Comparison of ENCODE assay signal across 8 mouse cellular contexts in the genomic region with DNA sequence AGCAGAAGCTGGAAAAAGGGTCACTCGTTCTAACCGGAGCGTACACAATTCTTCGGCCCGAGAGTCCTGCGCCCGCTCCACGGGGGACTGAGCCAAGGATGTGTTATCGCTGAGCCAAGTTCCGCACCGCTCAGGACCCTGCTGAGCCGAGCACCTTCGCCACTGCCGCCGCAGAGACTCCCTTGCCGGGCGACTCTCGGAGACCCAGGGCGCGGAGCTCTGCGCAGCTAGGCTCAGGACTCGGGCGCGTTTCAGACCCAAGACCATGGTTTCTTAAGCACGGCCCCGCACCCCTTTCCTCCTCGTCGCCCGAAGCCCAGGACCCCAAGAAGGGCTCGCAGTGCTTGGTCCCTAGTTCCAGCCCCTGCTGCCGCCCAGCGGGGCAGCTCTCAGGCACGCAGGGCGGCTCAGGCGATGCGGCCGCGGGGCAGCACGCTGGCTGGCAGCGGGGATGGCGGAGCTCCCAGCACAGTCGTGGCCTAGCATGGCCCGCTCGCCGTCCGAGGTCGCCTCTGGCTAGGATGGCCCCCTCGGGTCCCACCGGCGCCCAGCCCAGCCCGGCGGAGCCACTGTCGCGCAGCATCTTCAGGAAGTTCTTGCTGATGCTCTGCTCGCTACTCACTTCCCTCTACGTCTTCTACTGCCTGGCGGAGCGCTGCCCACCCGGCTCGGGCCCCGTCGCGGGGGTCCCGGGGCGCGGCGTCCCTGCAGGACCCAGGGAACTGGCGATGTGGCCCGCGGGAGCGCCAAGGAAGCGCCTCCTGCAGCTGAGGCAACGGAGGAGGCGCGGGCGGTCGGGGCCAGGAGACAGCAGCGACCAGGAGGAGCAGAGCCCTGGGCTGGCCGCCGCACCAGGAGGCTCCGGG. TPM values are rescaled to one million over a fixed set of nuclear protein-coding genes. Genes with fewer than 3 reads are reported as not detected.
DNase-seq lines count a peak whose midpoint lies in the region; ATAC-seq and TF ChIP-seq lines count a peak whose summit lies in the region.

No protein-coding gene starts in this region.

- H3K4me1 ChIP-seq in ES-E14 (ENCODE audit: control insufficient read depth in 2 of 2, insufficient read depth in 2 of 2, low read length in 2 of 2, poor library complexity in 1 of 2) = no peaks in the 10 kb centered on the region
- peaks cover 19% of the 10 kb centered on the region for H3K4me1 ChIP-seq in forebrain, embryonic 15.5 days
- peaks cover 34% of the 10 kb centered on the region for H3K4me1 ChIP-seq in limb, embryonic 10.5 days

- H3K9me3 ChIP-seq in ES-E14 (ENCODE audit: control insufficient read depth, insufficient read depth, low read depth, low read length) = no peaks in the 10 kb centered on the region
- H3K9me3 ChIP-seq in forebrain, embryonic 15.5 days = no peaks in the 10 kb centered on the region
- no peaks in the 10 kb centered on the region for H3K9me3 ChIP-seq in limb, embryonic 10.5 days (replicated peaks)

- H3K36me3 ChIP-seq in ES-E14 (ENCODE audit: control insufficient read depth, insufficient read depth, low read length, poor library complexity, severe bottlenecking) = no peaks in the 10 kb centered on the region
- H3K36me3 ChIP-seq in forebrain, embryonic 15.5 days = no peaks in the 10 kb centered on the region
- H3K36me3 ChIP-seq in limb, embryonic 10.5 days = no peaks in the 10 kb centered on the region

- H3K9ac ChIP-seq in ES-E14 (ENCODE audit: insufficient read depth, low read depth, low read length, poor library complexity, severe bottlenecking) = peak overlapping the region; percentile 8; the same call in 1 of the 2 replicates
- H3K9ac ChIP-seq in forebrain, embryonic 15.5 days (replicated peaks) = peak overlapping the region; percentile 46

- DNase-seq in ES-E14 (ENCODE audit: low read depth, low spot score) (no peak), adipocyte (ENCODE audit: low spot score) (no peak)
- peak; percentile 34 for DNase-seq in adrenal gland, postnatal 10 days
- DNase-seq in limb, embryonic 10.5 days (ENCODE audit: low spot score) = peak; percentile 73
- peak; percentile 29 for DNase-seq in right cerebral cortex, postnatal 4 days

- peak overlapping the region; percentile 55 to 62 for H3K4me3 ChIP-seq in ES-E14 (ENCODE audit: insufficient read depth in 1 of 2, low read depth in 1 of 2, low read length in 2 of 2, poor library complexity in 1 of 2, severe bottlenecking in 1 of 2)
- peak overlapping the region; percentile 51 for H3K4me3 ChIP-seq in forebrain, embryonic 15.5 days
- H3K4me3 ChIP-seq in limb, embryonic 10.5 days = peak overlapping the region; percentile 82

- peaks cover 55% of the 10 kb centered on the region for H3K27me3 ChIP-seq in forebrain, embryonic 15.5 days
- peaks cover 24% of the 10 kb centered on the region; the same call in 1 of the 2 replicates for H3K27me3 ChIP-seq in limb, embryonic 10.5 days (ENCODE audit: low read depth, poor library complexity, severe bottlenecking)

- in situ Hi-C loops in ES-E14 (cut with MboI; ENCODE audit: low sequenced_read_pairs in 2 of 2, unreplicated experiment in 2 of 2) = loop anchor here in 1 of 2 experiments (25.0 kb wide), 1 partner anchor 523 kb away; the partner anchor contains the start of gene Hs3st3b1

- H3K27ac ChIP-seq in ES-E14 (ENCODE audit: insufficient read depth, low read depth, low read length, poor library complexity, severe bottlenecking) = no peak overlapping the region
- H3K27ac ChIP-seq in forebrain, embryonic 15.5 days (replicated peaks) = no peak overlapping the region
- H3K27ac ChIP-seq in limb, embryonic 10.5 days = peak overlapping the region; percentile 95

- peak; percentile 68 for ATAC-seq in forebrain, embryonic 15.5 days (replicated peaks)
- peak; percentile 51 to 56 for ATAC-seq in hematopoietic stem cell, adult 5-6 weeks (replicated peaks in 1 of 2; ENCODE audit: insufficient read depth in 1 of 2, low FRiP score in 2 of 2, low TSS enrichment in 1 of 2, low read depth in 1 of 2, poor library complexity in 2 of 2, severe bottlenecking in 2 of 2)
- peak; percentile 30; the same call in 1 of the 2 replicates for ATAC-seq in megakaryocyte progenitor cell, adult 5-6 weeks (replicated peaks; ENCODE audit: poor library complexity)

- under 1% methylated on average over 81 of the region's 81 CpGs for WGBS in forebrain, embryonic 15.5 days
- under 1% methylated on average over 81 of the region's 81 CpGs for WGBS in limb, embryonic 10.5 days

- H3K4me2 ChIP-seq in forebrain, embryonic 15.5 days (replicated peaks) = peak overlapping the region; percentile 97

TF ChIP-seq in ES-E14, 5 proteins besides CTCF, POLR2A, EP300 and RAD21:
- TF ChIP-seq ZNF384 (IDR thresholded peaks at IDR 0.05; ENCODE audit: low read depth, low read length) (no peak), HCFC1 (IDR thresholded peaks at IDR 0.05; ENCODE audit: borderline replicate concordance, insufficient read depth, low read length) (no peak), ZC3H11A (IDR thresholded peaks at IDR 0.05; ENCODE audit: borderline replicate concordance, low read depth, low read length) (no peak), CHD2 (IDR thresholded peaks at IDR 0.05; ENCODE audit: low read depth, low read length) (no peak), MAFK (IDR thresholded peaks at IDR 0.05; ENCODE audit: insufficient read depth, low read depth, low read length) (no peak)
TF ChIP-seq in ES-E14: peak in this region for 0.

RNA-seq across cellular contexts. Expression of gene Hs3st3a1, which starts 0.6 kb away (rescaled TPM):
- 0.05 and 0.22 TPM in 2 replicates for total RNA-seq in ES-E14 (2012; rRNA removed)
- total RNA-seq in adrenal gland, postnatal 10 days (2021) = under 1 TPM; 0.55 to 0.84 TPM
- polyA plus RNA-seq in forebrain, embryonic 15.5 days (2015; fragmentation: Nextera tagmentation; extraction: Ambion mirVana) = 0.11 and 0.31 TPM in 2 replicates
- not detected in 2 replicates for total RNA-seq in hematopoietic stem cell, adult 5-6 weeks (2017)
- 2.2 and 2.4 TPM in 2 replicates for polyA plus RNA-seq in limb, embryonic 10.5 days (2016; fragmentation: Nextera tagmentation; extraction: Ambion mirVana)
- total RNA-seq in megakaryocyte progenitor cell, adult 5-6 weeks (2015) = not detected in 2 replicates
- total RNA-seq in megakaryocyte progenitor cell, adult 5-6 weeks (2017) = not detected in 2 replicates

RNA-seq across cellular contexts. Expression of gene F930015N05Rik, which starts 0.7 kb away (rescaled TPM):
- not detected in 2 replicates for total RNA-seq in ES-E14 (2012; rRNA removed)
- total RNA-seq in adrenal gland, postnatal 10 days (2021) = not detected
- 0.27 and 0.45 TPM in 2 replicates for polyA plus RNA-seq in forebrain, embryonic 15.5 days (2015; fragmentation: Nextera tagmentation; extraction: Ambion mirVana)
- total RNA-seq in hematopoietic stem cell, adult 5-6 weeks (2017) = not detected in 2 replicates
- polyA plus RNA-seq in limb, embryonic 10.5 days (2016; fragmentation: Nextera tagmentation; extraction: Ambion mirVana) = 1.4 and 1.5 TPM in 2 replicates
- total RNA-seq in megakaryocyte progenitor cell, adult 5-6 weeks (2015) = not detected in 2 replicates
- not detected in 2 replicates for total RNA-seq in megakaryocyte progenitor cell, adult 5-6 weeks (2017)

Comparison
In these comparisons a context has a peak if more than half of its experiments do, and no peak if none do; other contexts are left out.
1. DNase-seq: peak in adrenal gland, postnatal 10 days (single experiment), limb, embryonic 10.5 days (single experiment) and right cerebral cortex, postnatal 4 days (single experiment); none in ES-E14 (single experiment) and adipocyte (single experiment).
2. Peak in every context shown above with its lines, with median percentiles within 50 percentile points of each other: H3K4me3 ChIP-seq and ATAC-seq.